Mouse (Mus musculus) limb, embryonic 13.5 days (tissue): ENCODE measurements around the gene Plpp1. TPM values are rescaled to one million over a fixed set of nuclear protein-coding genes. Genes with fewer than 3 reads are reported as not detected.

ENCODE experiments used
- ATAC-seq: fragments of 200-750 bp; cut with Nextera tagmentation; 2 replicates; pipeline ENCODE4 v1.8.0; 2017; ENCODE audit warnings: low read depth, moderate number of reproducible peaks, moderate TSS enrichment; ENCODE audit not compliant: low FRiP score
- H3K27ac ChIP-seq: fragments of 300-500 bp; sonication (generic); 2 replicates; pipeline ENCODE4 v1.5.1; 2015; ENCODE audit warnings: inconsistent platforms, mild to moderate bottlenecking, moderate library complexity
- H3K27me3 ChIP-seq: fragments of 300-500 bp; sonication (generic); 2 replicates; pipeline ENCODE4 v1.6.1; 2015; ENCODE audit warnings: mild to moderate bottlenecking, inconsistent platforms
- H3K36me3 ChIP-seq: fragments of 300-500 bp; sonication (generic); 2 replicates; pipeline ENCODE4 v1.6.1; 2015; ENCODE audit warnings: inconsistent platforms, mild to moderate bottlenecking, moderate library complexity
- H3K4me1 ChIP-seq: fragments of 300-500 bp; sonication (generic); 2 replicates; pipeline ENCODE4 v1.6.1; 2015; ENCODE audit warnings: inconsistent platforms
- H3K4me2 ChIP-seq: fragments of 300-500 bp; sonication (generic); replicated peaks from 2 replicates; pipeline ENCODE4 v1.6.1; 2015; ENCODE audit warnings: inconsistent platforms, mild to moderate bottlenecking, moderate library complexity
- H3K4me3 ChIP-seq: fragments of 300-500 bp; sonication (generic); 2 replicates; pipeline ENCODE4 v1.5.1; 2015; ENCODE audit warnings: moderate library complexity, mild to moderate bottlenecking, inconsistent platforms
- H3K9ac ChIP-seq: fragments of 300-500 bp; sonication (generic); 2 replicates; pipeline ENCODE4 v1.6.1; 2015; ENCODE audit warnings: mild to moderate bottlenecking, inconsistent platforms
- H3K9me3 ChIP-seq: fragments of 300-500 bp; sonication (generic); 2 replicates; pipeline ENCODE4 v1.6.1; 2016; ENCODE audit warnings: inconsistent platforms
- WGBS: fragments of 180-500 bp; shearing (Covaris S2); methylation state at CpG from one replicate; pipeline ENCODE4 v1.1.7; 2015; 5-methylcytosine and 5-hydroxymethylcytosine counted together
- polyA plus RNA-seq: library from polyadenylated mRNA; unstranded; fragments of >200 nt; fragmentation: Nextera tagmentation; extraction: Ambion mirVana; gene quantifications from 2 replicates; pipeline ENCODE4 v1.2.1, GENCODE M21; 2015

The Plpp1 gene
- polyA plus RNA-seq, 1 experiment from 2014 or later, result 53.8 TPM

GRCm38 (mm10) chr13:112825479-112825878, 24.9 kb downstream of the Plpp1 start:
- H3K4me2 ChIP-seq, result no peak overlapping the region
- 45% methylated on average over 6 of the region's 6 CpGs for WGBS
- ATAC-seq, result no peak; the same call in 1 of the 2 replicates
- no peak overlapping the region for H3K4me3 ChIP-seq
- no peak overlapping the region for H3K27ac ChIP-seq
- no peaks in the 10 kb centered on the region for H3K27me3 ChIP-seq
- H3K9ac ChIP-seq, result no peak overlapping the region
- H3K4me1 ChIP-seq, result no peaks in the 10 kb centered on the region
- H3K9me3 ChIP-seq, result no peaks in the 10 kb centered on the region
- no peaks in the 10 kb centered on the region for H3K36me3 ChIP-seq

- Histone ChIP-seq H3K4me2 (no peak overlapping the region), H3K4me3 (no peak overlapping the region), H3K9me3 (no peaks in the 10 kb centered on the region), H3K9ac (no peak overlapping the region), H3K27me3 (no peaks in the 10 kb centered on the region), H3K4me1 (peaks cover 11% of the 10 kb centered on the region), H3K36me3 (no peaks in the 10 kb centered on the region), H3K27ac (no peak overlapping the region)
- ATAC-seq, result no peak
- WGBS, result 85% methylated on average over 2 of the region's 2 CpGs
Measured at GRCm38 (mm10) chr13:112829619-112830018, 29.0 kb downstream of the Plpp1 start.

- Histone ChIP-seq H3K36me3 (no peaks in the 10 kb centered on the region), H3K27ac (no peak overlapping the region), H3K4me2 (no peak overlapping the region), H3K27me3 (no peaks in the 10 kb centered on the region), H3K4me1 (peaks cover 19% of the 10 kb centered on the region), H3K9ac (no peak overlapping the region), H3K4me3 (no peak overlapping the region), H3K9me3 (no peaks in the 10 kb centered on the region)
- ATAC-seq, result no peak
- WGBS, result 38% methylated on average over 2 of the region's 2 CpGs
Measured at GRCm38 (mm10) chr13:112832589-112832988, 32.0 kb downstream of the Plpp1 start.

- Histone ChIP-seq H3K4me1 (peaks cover 19% of the 10 kb centered on the region), H3K9ac (0 out of 2 replicates have a peak overlapping the region, but pooled peaks have one; percentile 13), H3K36me3 (no peaks in the 10 kb centered on the region), H3K4me3 (no peak overlapping the region), H3K4me2 (no peak overlapping the region), H3K27ac (no peak overlapping the region), H3K27me3 (no peaks in the 10 kb centered on the region), H3K9me3 (no peaks in the 10 kb centered on the region)
- 70% methylated on average over 20 of the region's 20 CpGs for WGBS
- no peak for ATAC-seq
Measured at GRCm38 (mm10) chr13:112833253-112833894, 32.8 kb downstream of the Plpp1 start.

- Histone ChIP-seq H3K4me3 (no peak overlapping the region), H3K27me3 (no peaks in the 10 kb centered on the region), H3K36me3 (no peaks in the 10 kb centered on the region), H3K9me3 (no peaks in the 10 kb centered on the region), H3K27ac (no peak overlapping the region), H3K9ac (no peak overlapping the region), H3K4me1 (peaks cover 19% of the 10 kb centered on the region), H3K4me2 (no peak overlapping the region)
- 46% methylated on average over 3 of the region's 3 CpGs for WGBS
- no peak for ATAC-seq
Measured at GRCm38 (mm10) chr13:112833895-112834263, 33.3 kb downstream of the Plpp1 start.

- Histone ChIP-seq H3K4me2 (0 out of 2 replicates have a peak overlapping the region, but pooled peaks have one; percentile 19), H3K9ac (no peak overlapping the region), H3K27me3 (no peaks in the 10 kb centered on the region), H3K9me3 (no peaks in the 10 kb centered on the region), H3K4me1 (peaks cover 19% of the 10 kb centered on the region), H3K27ac (no peak overlapping the region), H3K4me3 (no peak overlapping the region), H3K36me3 (no peaks in the 10 kb centered on the region)
- ATAC-seq, result 0 out of 2 replicates have a peak, but pooled peaks have one; percentile 59
- 41% methylated on average over 12 of the region's 12 CpGs for WGBS
Measured at GRCm38 (mm10) chr13:112835113-112835512, 34.5 kb downstream of the Plpp1 start.

- no peak overlapping the region for H3K9ac ChIP-seq
- peaks cover 32% of the 10 kb centered on the region for H3K4me1 ChIP-seq
- no peak overlapping the region for H3K4me2 ChIP-seq
- WGBS, result 83% methylated on average over 2 of the region's 2 CpGs
- no peaks in the 10 kb centered on the region for H3K27me3 ChIP-seq
- H3K4me3 ChIP-seq, result no peak overlapping the region
- H3K27ac ChIP-seq, result no peak overlapping the region
- no peaks in the 10 kb centered on the region for H3K36me3 ChIP-seq
- ATAC-seq, result no peak
- no peaks in the 10 kb centered on the region for H3K9me3 ChIP-seq
Measured at GRCm38 (mm10) chr13:112836951-112837350, 36.4 kb downstream of the Plpp1 start.

GRCm38 (mm10) chr13:112837621-112838155, 37.1 kb downstream of the Plpp1 start:
- Histone ChIP-seq H3K4me3 (no peak overlapping the region), H3K36me3 (no peaks in the 10 kb centered on the region), H3K9me3 (no peaks in the 10 kb centered on the region), H3K4me2 (no peak overlapping the region), H3K4me1 (peaks cover 32% of the 10 kb centered on the region), H3K9ac (no peak overlapping the region), H3K27ac (no peak overlapping the region), H3K27me3 (no peaks in the 10 kb centered on the region)
- no peak for ATAC-seq
- WGBS, result 79% methylated on average over 9 of the region's 9 CpGs

- ATAC-seq, result no peak
- no peak overlapping the region for H3K4me3 ChIP-seq
- no peak overlapping the region for H3K9ac ChIP-seq
- H3K4me1 ChIP-seq, result peaks cover 24% of the 10 kb centered on the region
- no peak overlapping the region for H3K4me2 ChIP-seq
- WGBS, result 86% methylated on average over 6 of the region's 6 CpGs
- no peaks in the 10 kb centered on the region for H3K36me3 ChIP-seq
- H3K9me3 ChIP-seq, result no peaks in the 10 kb centered on the region
- no peaks in the 10 kb centered on the region for H3K27me3 ChIP-seq
- H3K27ac ChIP-seq, result no peak overlapping the region
Measured at GRCm38 (mm10) chr13:112838562-112839232, 38.1 kb downstream of the Plpp1 start.

- Histone ChIP-seq H3K4me2 (no peak overlapping the region), H3K4me3 (no peak overlapping the region), H3K4me1 (peaks cover 13% of the 10 kb centered on the region; the same call in 1 of the 2 replicates), H3K36me3 (peaks cover 9% of the 10 kb centered on the region), H3K9me3 (no peaks in the 10 kb centered on the region), H3K27ac (no peak overlapping the region; the same call in 1 of the 2 replicates), H3K27me3 (no peaks in the 10 kb centered on the region), H3K9ac (no peak overlapping the region)
- 80% methylated on average over 16 of the region's 16 CpGs for WGBS
- no peak; the same call in 1 of the 2 replicates for ATAC-seq
Measured at GRCm38 (mm10) chr13:112840241-112841087, 39.9 kb downstream of the Plpp1 start.

GRCm38 (mm10) chr13:112845931-112846330, 45.3 kb downstream of the Plpp1 start:
- Histone ChIP-seq H3K4me3 (no peak overlapping the region), H3K27me3 (no peaks in the 10 kb centered on the region), H3K9me3 (no peaks in the 10 kb centered on the region), H3K9ac (no peak overlapping the region), H3K4me2 (no peak overlapping the region), H3K4me1 (peaks cover 8% of the 10 kb centered on the region; the same call in 1 of the 2 replicates), H3K36me3 (peaks cover 20% of the 10 kb centered on the region), H3K27ac (no peak overlapping the region)
- ATAC-seq, result no peak
- 94% methylated on average over 3 of the region's 3 CpGs for WGBS
